In genomic region chr2:26486264-26486810, GRCm38 (mm10) we compare ENCODE assay signal across 10 mouse cellular contexts. TPM values are rescaled to one million over a fixed set of nuclear protein-coding genes. Genes with fewer than 3 reads are reported as not detected.
DNase-seq lines count a peak whose midpoint lies in the region; ATAC-seq lines count a peak whose summit lies in the region.
"Had no signal": no experiment of that assay in that cellular context is flagged by ENCODE, and none has a peak within 500 bp of the region (broad histone marks: within the 10 kb centered on the region; RNA-seq: fewer than 3 reads in every experiment).

No protein-coding gene starts in this region.

- peak overlapping the region; percentile 42; the same call in 1 of the 2 replicates for H3K9ac ChIP-seq in kidney, embryonic 14.5 days (ENCODE audit: low read depth, low read length)
- no peak overlapping the region for H3K9ac ChIP-seq in embryonic facial prominence, embryonic 14.5 days (ENCODE audit: low read depth, low read length)
- no peak overlapping the region for H3K9ac ChIP-seq in intestine, embryonic 14.5 days (ENCODE audit: low read length)
- H3K9ac ChIP-seq in neural tube, embryonic 12.5 days: peak overlapping the region; percentile 41
- H3K9ac ChIP-seq: liver, embryonic 15.5 days had no signal

- WGBS in kidney, embryonic 14.5 days: 6% methylated on average over 5 of the region's 5 CpGs
- WGBS in embryonic facial prominence, embryonic 14.5 days: 34% methylated on average over 5 of the region's 5 CpGs
- WGBS in intestine, embryonic 14.5 days: 32% methylated on average over 5 of the region's 5 CpGs
- 6% methylated on average over 5 of the region's 5 CpGs for WGBS in neural tube, embryonic 12.5 days

- ATAC-seq in kidney, embryonic 14.5 days (ENCODE audit: low FRiP score, low TSS enrichment): 0 out of 2 replicates have a peak, but pooled peaks have one; percentile 13
- no peak for ATAC-seq in embryonic facial prominence, embryonic 14.5 days (ENCODE audit: low read depth)
- ATAC-seq in intestine, embryonic 14.5 days (replicated peaks; ENCODE audit: low FRiP score, low TSS enrichment, low read depth): no peak
- no peak for ATAC-seq in neural tube, embryonic 12.5 days (ENCODE audit: low FRiP score, low read depth)
- no peak for ATAC-seq in inflammation-experienced regulatory T-cells, adult 6 months

- no peaks in the 10 kb centered on the region for H3K27me3 ChIP-seq in kidney, embryonic 14.5 days (ENCODE audit: control insufficient read depth, insufficient read depth, low read length)
- no peaks in the 10 kb centered on the region for H3K27me3 ChIP-seq in embryonic facial prominence, embryonic 14.5 days (replicated peaks; ENCODE audit: control insufficient read depth, insufficient read depth, low read length)
- no peaks in the 10 kb centered on the region for H3K27me3 ChIP-seq in intestine, embryonic 14.5 days (replicated peaks; ENCODE audit: control insufficient read depth, insufficient read depth, low read length)
- no peaks in the 10 kb centered on the region for H3K27me3 ChIP-seq in neural tube, embryonic 12.5 days (replicated peaks)
- H3K27me3 ChIP-seq: liver, embryonic 15.5 days had no signal

- H3K9me3 ChIP-seq in kidney, embryonic 14.5 days (ENCODE audit: control insufficient read depth, low read length): no peaks in the 10 kb centered on the region
- no peaks in the 10 kb centered on the region for H3K9me3 ChIP-seq in embryonic facial prominence, embryonic 14.5 days (ENCODE audit: control insufficient read depth, low read length)
- no peaks in the 10 kb centered on the region for H3K9me3 ChIP-seq in intestine, embryonic 14.5 days (ENCODE audit: control insufficient read depth, low read length)
- no peaks in the 10 kb centered on the region for H3K9me3 ChIP-seq in neural tube, embryonic 12.5 days
- H3K9me3 ChIP-seq: liver, embryonic 15.5 days had no signal

- peaks cover 98% of the 10 kb centered on the region for H3K4me1 ChIP-seq in kidney, embryonic 14.5 days (ENCODE audit: control insufficient read depth, insufficient read depth, low read length)
- H3K4me1 ChIP-seq in embryonic facial prominence, embryonic 14.5 days (ENCODE audit: control insufficient read depth, insufficient read depth, low read length): peaks cover 54% of the 10 kb centered on the region
- H3K4me1 ChIP-seq in intestine, embryonic 14.5 days (replicated peaks; ENCODE audit: control insufficient read depth, insufficient read depth, low read length): peaks cover 58% of the 10 kb centered on the region
- H3K4me1 ChIP-seq in neural tube, embryonic 12.5 days: peaks cover 99% of the 10 kb centered on the region

- peak overlapping the region; percentile 91 for H3K27ac ChIP-seq in kidney, embryonic 14.5 days (ENCODE audit: low read depth, low read length)
- peak overlapping the region; percentile 77 for H3K27ac ChIP-seq in embryonic facial prominence, embryonic 14.5 days (replicated peaks; ENCODE audit: low read depth, low read length)
- H3K27ac ChIP-seq in intestine, embryonic 14.5 days (ENCODE audit: low read depth): peak overlapping the region; percentile 70; the same call in 1 of the 2 replicates
- H3K27ac ChIP-seq in neural tube, embryonic 12.5 days: peak overlapping the region; percentile 96
- H3K27ac ChIP-seq: liver, embryonic 15.5 days had no signal

- H3K4me2 ChIP-seq in kidney, embryonic 14.5 days (replicated peaks; ENCODE audit: low read depth, low read length): peak overlapping the region; percentile 26
- peak overlapping the region; percentile 15; the same call in 1 of the 2 replicates for H3K4me2 ChIP-seq in embryonic facial prominence, embryonic 14.5 days (ENCODE audit: low read depth, low read length)
- no peak overlapping the region for H3K4me2 ChIP-seq in intestine, embryonic 14.5 days (ENCODE audit: low read length)
- peak overlapping the region; percentile 55 for H3K4me2 ChIP-seq in neural tube, embryonic 12.5 days (replicated peaks)
- H3K4me2 ChIP-seq: liver, embryonic 15.5 days had no signal

- H3K4me3 ChIP-seq in kidney, embryonic 14.5 days (ENCODE audit: low read length): no peak overlapping the region
- no peak overlapping the region for H3K4me3 ChIP-seq in embryonic facial prominence, embryonic 14.5 days (ENCODE audit: low read depth, low read length)
- no peak overlapping the region for H3K4me3 ChIP-seq in intestine, embryonic 14.5 days (ENCODE audit: low read depth, low read length)
- H3K4me3 ChIP-seq in neural tube, embryonic 12.5 days: no peak overlapping the region
- H3K4me3 ChIP-seq: liver, embryonic 15.5 days had no signal

- H3K36me3 ChIP-seq in kidney, embryonic 14.5 days (ENCODE audit: control insufficient read depth, insufficient read depth, low read length): peaks cover 28% of the 10 kb centered on the region
- peaks cover 35% of the 10 kb centered on the region for H3K36me3 ChIP-seq in embryonic facial prominence, embryonic 14.5 days (ENCODE audit: control insufficient read depth, insufficient read depth, low read length)
- H3K36me3 ChIP-seq in intestine, embryonic 14.5 days (ENCODE audit: control insufficient read depth, insufficient read depth, low read length): peaks cover 20% of the 10 kb centered on the region
- peaks cover 37% of the 10 kb centered on the region for H3K36me3 ChIP-seq in neural tube, embryonic 12.5 days

- no peak for DNase-seq in kidney, postnatal 14 days
- no peak for DNase-seq in embryonic facial prominence, embryonic 14.5 days (ENCODE audit: low spot score)
- no peak for DNase-seq in intestine, embryonic 14.5 days (ENCODE audit: low spot score)
- no peak for DNase-seq in layer of hippocampus, postnatal 10 days (ENCODE audit: low spot score in 2 of 2)
- DNase-seq in left cerebral cortex, postnatal 36 days (ENCODE audit: low spot score in 2 of 2): no peak
- DNase-seq: gastrocnemius, postnatal 25 days had no signal

- intact Hi-C loops in left cerebral cortex, postnatal 36 days (cut with DNase I): no loop called here

RNA-seq across cellular contexts. Expression of gene Notch1, which starts 30.1 kb away (rescaled TPM):
- polyA plus RNA-seq in kidney, embryonic 14.5 days (2014; fragmentation: Nextera tagmentation; extraction: Ambion mirVana): 33.4 and 45.1 TPM in 2 replicates
- polyA plus RNA-seq in embryonic facial prominence, embryonic 14.5 days (2014; fragmentation: Nextera tagmentation; extraction: Ambion mirVana): 29.9 and 35.8 TPM in 2 replicates
- 21.6 and 24.3 TPM in 2 replicates for polyA plus RNA-seq in intestine, embryonic 14.5 days (2014; fragmentation: Nextera tagmentation; extraction: Ambion mirVana)
- 44.7 and 48.2 TPM in 2 replicates for polyA plus RNA-seq in neural tube, embryonic 12.5 days (2016; fragmentation: Nextera tagmentation; extraction: Ambion mirVana)
- polyA plus RNA-seq in inflammation-experienced regulatory T-cells, adult 6 months (2017; shearing (Covaris generic)): 10 to 100 TPM; 24.9 to 41.2 (median 27.0) TPM
- total RNA-seq in layer of hippocampus, postnatal 10 days (2021): 10 to 100 TPM; 43.9 to 46.7 TPM
- 10 to 100 TPM; 24.5 to 28.5 TPM for total RNA-seq in left cerebral cortex, postnatal 36 days (2021)

RNA-seq across cellular contexts. Expression of gene Sec16a, which starts 41.3 kb away (rescaled TPM):
- polyA plus RNA-seq in kidney, embryonic 14.5 days (2014; fragmentation: Nextera tagmentation; extraction: Ambion mirVana): 18.9 and 43.9 TPM in 2 replicates
- 38.6 and 42.0 TPM in 2 replicates for polyA plus RNA-seq in embryonic facial prominence, embryonic 14.5 days (2014; fragmentation: Nextera tagmentation; extraction: Ambion mirVana)
- 33.7 and 39.8 TPM in 2 replicates for polyA plus RNA-seq in intestine, embryonic 14.5 days (2014; fragmentation: Nextera tagmentation; extraction: Ambion mirVana)
- 26.0 and 26.3 TPM in 2 replicates for polyA plus RNA-seq in neural tube, embryonic 12.5 days (2016; fragmentation: Nextera tagmentation; extraction: Ambion mirVana)
- polyA plus RNA-seq in inflammation-experienced regulatory T-cells, adult 6 months (2017; shearing (Covaris generic)): 10 to 100 TPM; 18.4 to 28.4 (median 24.2) TPM
- total RNA-seq in layer of hippocampus, postnatal 10 days (2021): 10 to 100 TPM; 43.9 to 46.1 TPM
- 10 to 100 TPM; 39.0 to 52.3 TPM for total RNA-seq in left cerebral cortex, postnatal 36 days (2021)

Comparison
In these comparisons a context has a peak if more than half of its experiments do, and no peak if none do; other contexts are left out.
1. H3K9ac ChIP-seq: peak in kidney, embryonic 14.5 days (single experiment) and neural tube, embryonic 12.5 days (single experiment); none in embryonic facial prominence, embryonic 14.5 days (single experiment) and intestine, embryonic 14.5 days (single experiment).
2. Peak in every context shown above with its lines, with median percentiles within 50 percentile points of each other: H3K27ac ChIP-seq.